Mouse (Mus musculus) lung, embryonic 14.5 days (tissue): ENCODE measurements around the gene Ecsit. TPM values are rescaled to one million over a fixed set of nuclear protein-coding genes. Genes with fewer than 3 reads are reported as not detected.

Source experiments
- ATAC-seq: fragments of 200-750 bp; cut with Nextera tagmentation; 2 replicates; pipeline ENCODE4 v1.8.0; 2017; ENCODE audit warnings: mild to moderate bottlenecking, moderate TSS enrichment, moderate library complexity; ENCODE audit not compliant: insufficient read depth
- DNase-seq: peaks from one replicate; pipeline ENCODE4 v3.0.0-alpha.2; 2015
- H3K27ac ChIP-seq: fragments of 300-500 bp; sonication (generic); 2 replicates; pipeline ENCODE4 v1.5.1; 2014; ENCODE audit warnings: low read depth, mild to moderate bottlenecking, moderate library complexity
- H3K27me3 ChIP-seq: fragments of 300-500 bp; sonication (generic); 2 replicates; pipeline ENCODE4 v1.6.1; 2014; ENCODE audit warnings: low read length, control low read depth; ENCODE audit not compliant: insufficient read depth
- H3K36me3 ChIP-seq: fragments of 300-500 bp; sonication (generic); 2 replicates; pipeline ENCODE4 v1.6.1; 2014; ENCODE audit warnings: control low read depth; ENCODE audit not compliant: insufficient read depth
- H3K4me1 ChIP-seq: fragments of 300-500 bp; sonication (generic); 2 replicates; pipeline ENCODE4 v1.6.1; 2014; ENCODE audit warnings: antibody characterized with exemption, control low read depth; ENCODE audit not compliant: insufficient read depth
- H3K4me2 ChIP-seq: fragments of 300-500 bp; sonication (generic); 2 replicates; pipeline ENCODE4 v1.6.1; 2014; ENCODE audit warnings: mild to moderate bottlenecking
- H3K4me3 ChIP-seq: fragments of 300-500 bp; sonication (generic); 2 replicates; pipeline ENCODE4 v1.5.1; 2014; ENCODE audit warnings: low read depth, low read length
- H3K9ac ChIP-seq: fragments of 300-500 bp; sonication (generic); 2 replicates; pipeline ENCODE4 v1.6.1; 2014
- H3K9me3 ChIP-seq: fragments of 300-500 bp; sonication (generic); 2 replicates; pipeline ENCODE4 v1.6.1; 2016; ENCODE audit warnings: low read depth, low read length, control low read depth
- CTCF ChIP-seq: IDR thresholded peaks from 2 replicates; pipeline ENCODE4 v1.5.1; 2016; ENCODE audit warnings: antibody characterized with exemption, low read depth
- WGBS: fragments of 180-500 bp; shearing (Covaris S2); extraction: QIAGEN DNeasy Blood & Tissue Kit; methylation state at CpG from one replicate; pipeline ENCODE4 v1.1.7; 2014; 5-methylcytosine and 5-hydroxymethylcytosine counted together
- polyA plus RNA-seq: library from polyadenylated mRNA; unstranded; fragments of >200 nt; fragmentation: Nextera tagmentation; extraction: Ambion mirVana; gene quantifications from 2 replicates; pipeline ENCODE4 v1.2.1, GENCODE M21; 2014

Ecsit gene
- polyA plus RNA-seq, 1 experiment from 2014 or later = 33.5 TPM

DNA sequence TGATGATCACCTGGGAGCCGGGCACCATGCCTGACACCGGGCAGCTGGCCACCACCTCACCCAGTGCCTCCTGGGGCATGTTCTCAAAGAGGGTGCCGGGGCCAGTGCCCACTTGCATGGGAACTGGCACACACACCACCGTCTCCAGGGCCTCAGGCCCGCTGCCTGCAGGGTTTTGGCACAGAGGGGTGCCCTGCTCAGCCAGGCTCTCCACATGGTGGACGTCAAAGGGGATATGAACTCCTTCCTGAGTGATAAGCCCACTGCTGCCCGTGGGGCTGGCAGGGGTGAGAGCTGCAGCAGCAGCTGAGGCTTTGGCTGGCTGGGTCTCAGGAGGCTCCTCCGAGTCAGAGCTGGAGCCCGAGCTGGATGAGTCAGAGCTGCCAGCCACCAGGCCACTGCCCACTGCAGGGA, 27.2 kb downstream of the Ecsit start:
- peaks cover 41% of the 10 kb centered on the region; the same call in 1 of the 2 replicates for H3K36me3 ChIP-seq

DNA sequence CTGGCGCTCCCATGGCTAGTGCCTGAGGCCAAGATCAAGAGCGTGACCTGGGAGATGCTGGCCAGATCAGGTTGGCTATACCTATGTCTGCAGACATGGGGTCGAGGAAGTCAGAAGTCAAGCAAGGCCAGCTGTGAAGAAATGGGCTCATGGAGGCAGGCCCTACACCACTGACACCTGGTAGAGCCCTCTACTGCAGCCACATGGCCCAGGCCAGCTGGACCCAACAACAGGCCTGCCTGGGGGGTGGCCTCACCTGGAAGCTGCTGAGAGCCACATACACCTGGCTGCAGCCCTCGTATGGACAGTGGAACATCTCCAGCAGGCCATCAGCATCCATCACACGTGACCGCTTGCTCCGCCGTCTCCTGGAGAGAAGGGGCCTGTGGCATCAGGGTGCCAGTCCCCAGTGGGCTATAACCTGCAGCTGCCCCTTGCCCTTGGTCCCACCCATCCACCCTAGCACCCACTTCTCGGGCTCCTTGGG, 28.2 kb downstream of the Ecsit start:
- H3K4me2 ChIP-seq = no peak overlapping the region
- H3K4me3 ChIP-seq = no peak overlapping the region
- H3K36me3 ChIP-seq = peaks cover 35% of the 10 kb centered on the region; the same call in 1 of the 2 replicates
- DNase-seq (no peak), ATAC-seq (no peak)
- no peak for TF ChIP-seq CTCF
- no peaks in the 10 kb centered on the region for H3K9me3 ChIP-seq
- peaks cover 34% of the 10 kb centered on the region for H3K27me3 ChIP-seq
- H3K9ac ChIP-seq = no peak overlapping the region
- H3K4me1 ChIP-seq = no peaks in the 10 kb centered on the region
- no peak overlapping the region for H3K27ac ChIP-seq
- 89% methylated on average over 9 of the region's 9 CpGs for WGBS

More for the DNA sequence above, 27.2 kb downstream of the Ecsit start:
- DNase-seq = no peak
- ATAC-seq = no peak
- no peaks in the 10 kb centered on the region for H3K9me3 ChIP-seq
- 87% methylated on average over 9 of the region's 9 CpGs for WGBS
- H3K4me1 ChIP-seq = no peaks in the 10 kb centered on the region
- H3K4me3 ChIP-seq = no peak overlapping the region
- no peak overlapping the region for H3K9ac ChIP-seq
- H3K27me3 ChIP-seq = peaks cover 25% of the 10 kb centered on the region
- no peak overlapping the region for H3K4me2 ChIP-seq
- no peak for TF ChIP-seq CTCF
- no peak overlapping the region for H3K27ac ChIP-seq

DNA sequence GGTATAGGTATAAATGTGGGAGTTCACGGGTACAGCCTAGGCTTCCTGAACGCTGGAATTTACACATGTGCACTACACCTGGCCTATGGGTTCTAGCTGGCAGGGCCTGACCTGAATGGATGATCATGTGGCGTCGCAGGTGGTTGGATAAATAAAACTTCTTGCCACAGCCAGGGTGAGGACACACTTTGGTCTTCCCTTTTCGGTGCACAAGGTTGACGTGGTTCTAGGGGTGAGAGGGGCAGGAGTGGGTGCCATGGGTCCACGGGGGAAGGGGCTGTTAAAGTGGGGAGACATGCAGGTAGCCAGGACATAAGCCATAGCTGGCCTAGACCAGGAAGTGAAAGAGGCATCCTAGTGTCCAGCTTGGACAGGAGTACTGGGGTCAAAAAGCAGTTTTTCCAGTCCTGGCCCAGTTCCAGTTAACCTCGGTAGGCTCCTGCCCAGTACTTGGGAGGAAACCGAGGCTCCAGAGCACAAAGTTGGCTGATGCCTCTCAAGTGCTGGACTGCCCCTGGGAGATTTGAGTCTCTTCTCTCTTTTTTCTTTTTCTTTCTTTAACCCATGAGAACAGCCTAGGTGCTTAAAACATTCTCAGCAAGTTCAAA, 28.8 kb downstream of the Ecsit start:
- Histone ChIP-seq H3K9ac (no peak overlapping the region), H3K36me3 (peaks cover 30% of the 10 kb centered on the region; the same call in 1 of the 2 replicates), H3K4me1 (0 out of 2 replicates have a peak, but pooled peaks cover 4% of the 10 kb centered on the region), H3K27ac (no peak overlapping the region), H3K9me3 (no peaks in the 10 kb centered on the region), H3K4me2 (no peak overlapping the region), H3K27me3 (peaks cover 41% of the 10 kb centered on the region), H3K4me3 (no peak overlapping the region)
- DNase-seq = peak; percentile 9
- no peak for TF ChIP-seq CTCF
- 58% methylated on average over 9 of the region's 9 CpGs for WGBS
- no peak for ATAC-seq

DNA sequence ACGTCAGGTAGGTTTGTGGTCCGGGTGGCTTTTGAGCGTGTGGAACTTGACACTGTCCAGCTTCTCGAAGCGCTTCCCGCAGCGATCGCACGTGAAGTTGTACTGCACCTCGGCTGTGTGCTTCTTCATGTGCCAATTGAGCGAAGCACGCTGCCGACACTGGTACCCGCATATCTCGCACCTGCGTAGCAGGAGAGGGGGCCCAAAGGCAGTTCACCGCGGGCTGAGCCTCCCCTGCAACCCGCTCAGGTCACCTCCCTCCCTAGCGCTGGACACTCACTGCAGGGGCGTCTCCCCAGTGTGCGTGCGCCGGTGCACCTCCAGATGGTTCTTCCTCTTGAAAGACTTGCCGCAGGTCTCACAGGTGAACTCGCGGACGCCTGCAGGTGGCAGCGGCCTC, 29.5 kb downstream of the Ecsit start:
- peaks cover 48% of the 10 kb centered on the region for H3K27me3 ChIP-seq
- 32% methylated on average over 29 of the region's 29 CpGs for WGBS
- no peak for ATAC-seq
- H3K9me3 ChIP-seq = no peaks in the 10 kb centered on the region
- no peak overlapping the region for H3K4me2 ChIP-seq
- no peak overlapping the region for H3K9ac ChIP-seq
- DNase-seq = no peak
- no peak for TF ChIP-seq CTCF
- peaks cover 30% of the 10 kb centered on the region; the same call in 1 of the 2 replicates for H3K36me3 ChIP-seq
- H3K4me3 ChIP-seq = no peak overlapping the region
- no peak overlapping the region for H3K27ac ChIP-seq
- H3K4me1 ChIP-seq = peaks cover 8% of the 10 kb centered on the region; the same call in 1 of the 2 replicates

DNA sequence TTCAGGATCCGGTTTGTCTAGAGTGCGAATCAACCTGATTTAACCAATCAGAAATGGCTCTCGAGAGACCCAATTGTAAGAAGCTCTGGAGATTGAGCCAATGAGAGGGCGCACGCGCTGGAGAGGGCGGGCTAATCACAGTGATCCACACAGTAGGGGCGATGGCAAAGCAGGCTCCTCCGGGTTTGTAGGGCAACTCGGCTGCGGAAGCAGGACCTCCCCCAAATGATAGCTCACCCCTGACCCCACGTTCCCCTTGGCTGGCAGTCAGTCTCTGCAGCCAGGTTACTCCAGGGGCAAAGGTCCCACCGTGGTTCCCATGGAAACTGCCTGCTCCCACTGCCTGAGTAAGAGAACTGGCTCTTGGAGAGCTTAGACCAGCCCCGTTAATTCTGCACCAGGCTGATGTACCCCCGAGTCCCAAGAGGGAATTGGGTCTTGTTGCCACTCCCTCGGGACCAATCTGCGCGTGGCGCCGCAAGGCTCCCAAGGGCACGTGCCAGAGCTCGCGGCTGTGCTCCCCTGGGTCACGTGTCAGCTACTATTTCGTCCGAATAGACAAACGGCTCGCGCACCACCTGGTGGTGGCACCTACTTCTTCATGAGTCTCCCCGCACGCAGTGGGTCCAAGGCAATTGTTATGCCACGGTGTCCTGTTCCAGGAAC, 30.7 kb downstream of the Ecsit start:
- no peak overlapping the region for H3K9ac ChIP-seq
- H3K27ac ChIP-seq = no peak overlapping the region
- peaks cover 27% of the 10 kb centered on the region; the same call in 1 of the 2 replicates for H3K36me3 ChIP-seq
- ATAC-seq (peak; percentile 27), DNase-seq (peak; percentile 81)
- H3K4me2 ChIP-seq = peak overlapping the region; percentile 13; the same call in 1 of the 2 replicates
- peak; percentile 72 for TF ChIP-seq CTCF
- H3K27me3 ChIP-seq = peaks cover 59% of the 10 kb centered on the region
- H3K4me3 ChIP-seq = no peak overlapping the region
- WGBS = 3% methylated on average over 32 of the region's 32 CpGs
- H3K4me1 ChIP-seq = peaks cover 12% of the 10 kb centered on the region
- no peaks in the 10 kb centered on the region for H3K9me3 ChIP-seq

DNA sequence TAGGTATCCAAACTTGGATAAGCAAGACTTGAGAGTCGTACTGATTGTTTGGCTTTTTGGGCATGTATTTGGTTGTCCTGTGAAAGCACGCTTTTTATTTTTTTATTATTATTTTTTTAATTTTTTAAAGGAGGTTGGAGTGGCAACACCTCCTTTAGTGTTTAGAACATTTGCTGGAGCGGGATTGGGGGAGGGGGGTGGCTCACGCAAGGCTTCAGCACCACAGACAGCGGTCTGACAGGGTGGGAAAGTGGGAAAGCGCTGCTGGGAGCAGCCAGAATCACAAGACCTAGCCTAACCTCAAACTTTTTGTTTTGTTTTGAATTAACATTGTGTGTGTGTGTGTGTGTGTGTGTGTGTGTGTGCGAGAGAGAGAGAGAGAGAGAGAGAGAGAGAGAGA, 31.6 kb downstream of the Ecsit start:
- peaks cover 66% of the 10 kb centered on the region for H3K27me3 ChIP-seq
- no peak for ATAC-seq
- no peak overlapping the region for H3K9ac ChIP-seq
- H3K4me1 ChIP-seq = peaks cover 12% of the 10 kb centered on the region
- no peak overlapping the region for H3K4me3 ChIP-seq
- H3K4me2 ChIP-seq = no peak overlapping the region
- WGBS = 21% methylated on average over 6 of the region's 7 CpGs
- no peak for TF ChIP-seq CTCF
- no peaks in the 10 kb centered on the region for H3K9me3 ChIP-seq
- peaks cover 20% of the 10 kb centered on the region; the same call in 1 of the 2 replicates for H3K36me3 ChIP-seq
- no peak overlapping the region for H3K27ac ChIP-seq
- DNase-seq = peak; percentile 73

DNA sequence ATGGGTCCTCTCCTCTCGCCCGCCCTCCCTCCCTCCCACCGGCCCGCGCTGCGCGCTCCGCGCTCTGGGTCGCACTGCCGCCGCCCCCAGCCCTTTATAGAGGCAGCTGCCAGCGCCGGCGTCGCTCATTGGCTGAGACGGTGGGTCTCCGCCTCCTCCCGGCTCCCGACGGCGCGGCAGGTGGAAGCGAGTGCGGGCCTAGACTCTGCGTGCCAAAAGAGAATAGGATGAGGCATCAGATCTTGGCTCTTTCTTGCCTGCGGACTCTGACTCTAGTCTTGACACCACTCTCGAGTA, 33.3 kb downstream of the Ecsit start, which contains the start of gene Elavl3:
Gene Elavl3 (minus strand): TSS at position 66 of the 297 bp plus-strand sequence.
- no peak for ATAC-seq
- Histone ChIP-seq H3K4me2 (peak within 1 kb of the TSS; percentile 61), H3K27ac (no peak within 1 kb of the TSS), H3K9ac (no peak within 1 kb of the TSS), H3K27me3 (peaks cover 69% of the 10 kb centered on the region), H3K9me3 (no peaks in the 10 kb centered on the region), H3K4me1 (peaks cover 12% of the 10 kb centered on the region), H3K36me3 (peaks cover 2% of the 10 kb centered on the region; the same call in 1 of the 2 replicates), H3K4me3 (peak within 1 kb of the TSS; percentile 33)
- DNase-seq = peak; percentile 15
- TF ChIP-seq CTCF = no peak
- 2% methylated on average over 21 of the region's 28 CpGs for WGBS
